Mouse (Mus musculus): Measurements from ENCODE around the gene Gli1.

DNA sequence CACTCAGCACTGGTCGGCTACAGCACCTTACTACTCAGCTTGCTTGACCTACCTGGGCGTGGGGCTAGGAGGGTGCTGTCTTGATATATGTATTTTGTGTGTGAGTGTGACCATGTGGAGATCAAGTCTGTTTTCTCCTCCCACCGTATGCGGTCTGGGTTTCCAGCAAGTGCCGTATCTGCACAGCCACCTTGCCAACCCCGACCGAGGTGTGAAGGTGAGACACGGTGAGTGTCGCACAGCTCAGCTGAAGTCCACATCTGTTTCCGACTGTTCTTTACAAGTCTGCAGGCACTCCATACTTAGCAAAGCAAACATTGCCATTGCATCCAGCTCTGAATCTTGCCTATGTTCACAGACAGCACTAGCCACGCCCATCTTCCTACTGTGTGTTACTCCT lies 38.6 kb downstream of the Gli1 start:
- TF ChIP-seq POLR2A (IDR thresholded peaks at IDR 0.05; ENCODE audit: insufficient read depth, low read depth, low read length) (no peak), CTCF (IDR thresholded peaks at IDR 0.05; ENCODE audit: insufficient read depth, low read depth, low read length) (no peak)
